Mouse (Mus musculus): Measurements from ENCODE around the gene Csf3.

GRCm38 (mm10) chr11:98688009-98688408 is 13.1 kb upstream of the Csf3 start:
- TF ChIP-seq CTCF (IDR thresholded peaks at IDR 0.05; ENCODE audit: low read depth, low read length) = no peak
- no peak for TF ChIP-seq POLR2A (IDR thresholded peaks at IDR 0.05; ENCODE audit: borderline replicate concordance, low read depth, low read length)
